Mouse (Mus musculus): ENCODE measurements at regions not wholly inside any gene's neighbourhood (a gene's known extent, or its start where the extent isn't known, plus 50 kb on each side); places are given as distances from the start of the nearest gene placed in this dataset.

DNA sequence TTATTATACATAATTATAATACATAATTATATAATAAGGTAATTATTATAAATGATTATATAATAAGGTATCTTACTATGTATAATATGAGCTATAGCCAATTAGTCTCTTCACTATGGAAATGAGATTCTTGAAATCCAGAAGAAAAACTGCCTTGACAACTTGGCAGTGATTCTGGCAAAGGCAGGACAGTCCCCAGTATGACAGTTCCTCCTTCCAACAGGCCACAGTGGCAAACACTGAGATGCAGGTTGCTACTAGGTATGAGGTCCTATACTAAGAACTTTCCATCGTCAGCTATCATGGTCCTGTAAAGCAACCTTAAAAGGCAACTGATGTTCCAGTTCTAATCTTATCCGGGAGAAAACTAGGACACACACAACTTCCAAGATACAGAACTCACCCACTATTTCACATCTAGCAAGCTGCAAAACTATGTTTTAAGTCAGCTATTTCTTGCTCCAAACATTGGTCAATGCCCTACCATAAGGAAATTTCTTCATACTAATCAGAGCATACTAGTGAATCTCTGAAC, 124.6 kb upstream of the Bank1 start:
- TF ChIP-seq CTCF (IDR thresholded peaks at IDR 0.05), result no peak
- no peak for TF ChIP-seq EP300 (IDR thresholded peaks at IDR 0.05)

Measured in lung, postnatal 0 days (tissue).